Mouse (Mus musculus): ENCODE data around the gene Cfap97d2. TPM values are rescaled to one million over a fixed set of nuclear protein-coding genes. Genes with fewer than 3 reads are reported as not detected.

Gene Cfap97d2
- polyA plus RNA-seq, 1 experiment: 2.3 TPM

DNA sequence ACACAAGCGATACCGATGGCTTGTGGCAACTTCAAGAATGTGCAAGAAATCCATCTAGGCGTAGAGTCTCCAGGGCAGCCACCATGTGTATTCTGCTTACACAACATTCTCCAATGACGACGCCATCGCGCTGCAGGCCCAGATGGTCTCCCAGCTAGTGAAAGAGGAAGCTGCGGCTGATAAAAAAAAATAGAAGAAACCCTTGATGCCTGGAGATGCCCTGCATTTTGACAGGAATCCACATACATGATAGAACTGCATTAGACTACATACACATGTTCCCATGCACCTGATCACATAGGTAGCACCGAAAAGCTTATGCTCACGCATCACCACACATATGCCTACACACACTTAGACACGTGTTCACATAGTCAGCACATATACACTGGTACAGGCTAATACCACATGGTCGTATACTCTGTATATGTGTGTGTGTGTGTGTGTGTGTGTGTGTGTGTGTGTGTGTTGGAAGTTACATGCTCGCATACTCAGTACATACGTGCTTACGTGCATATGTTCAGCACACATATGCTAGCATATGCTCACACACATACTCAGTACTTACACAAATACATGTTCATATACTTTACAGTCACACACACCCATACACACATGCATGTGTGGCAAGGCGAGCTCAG is 19.9 kb upstream of the Cfap97d2 start:
- H3K4me3 ChIP-seq (ENCODE audit: insufficient read depth, low read length): no peak overlapping the region
- H3K27ac ChIP-seq (ENCODE audit: insufficient read depth, low read length): no peak overlapping the region
- H3K4me1 ChIP-seq (ENCODE audit: control insufficient read depth, insufficient read depth, low read length): no peaks in the 10 kb centered on the region
- TF ChIP-seq CTCF (IDR thresholded peaks at IDR 0.05; ENCODE audit: extremely low read depth, insufficient read depth, low read length) (no peak), POLR2A (IDR thresholded peaks at IDR 0.05; ENCODE audit: extremely low read depth, insufficient read depth, low read length) (no peak)

DNA sequence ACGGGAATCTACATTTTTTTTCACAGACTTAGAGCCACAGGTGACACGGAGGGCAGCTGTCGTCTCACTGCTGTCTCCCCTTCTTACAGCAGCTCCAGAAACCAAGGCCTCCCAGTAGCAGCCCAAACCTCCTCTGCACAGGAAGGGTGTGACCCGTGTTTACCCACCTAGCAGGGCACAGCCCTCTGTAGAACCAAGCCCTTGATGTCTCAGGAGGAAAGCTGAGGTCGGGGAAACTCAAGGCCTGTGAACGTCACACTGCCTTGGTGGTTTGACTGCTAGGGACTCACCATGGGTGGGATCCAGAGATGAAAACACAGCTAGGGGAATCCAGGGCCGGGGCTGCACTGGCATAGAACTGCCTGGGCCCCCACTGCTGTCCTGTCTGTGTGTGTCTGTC is 19.3 kb upstream of the Cfap97d2 start:
- Histone ChIP-seq H3K4me3 (ENCODE audit: insufficient read depth, low read length) (no peak overlapping the region), H3K4me1 (ENCODE audit: control insufficient read depth, insufficient read depth, low read length) (no peaks in the 10 kb centered on the region), H3K27ac (ENCODE audit: insufficient read depth, low read length) (no peak overlapping the region)
- TF ChIP-seq CTCF (IDR thresholded peaks at IDR 0.05; ENCODE audit: extremely low read depth, insufficient read depth, low read length) (no peak), POLR2A (IDR thresholded peaks at IDR 0.05; ENCODE audit: extremely low read depth, insufficient read depth, low read length) (no peak)

DNA sequence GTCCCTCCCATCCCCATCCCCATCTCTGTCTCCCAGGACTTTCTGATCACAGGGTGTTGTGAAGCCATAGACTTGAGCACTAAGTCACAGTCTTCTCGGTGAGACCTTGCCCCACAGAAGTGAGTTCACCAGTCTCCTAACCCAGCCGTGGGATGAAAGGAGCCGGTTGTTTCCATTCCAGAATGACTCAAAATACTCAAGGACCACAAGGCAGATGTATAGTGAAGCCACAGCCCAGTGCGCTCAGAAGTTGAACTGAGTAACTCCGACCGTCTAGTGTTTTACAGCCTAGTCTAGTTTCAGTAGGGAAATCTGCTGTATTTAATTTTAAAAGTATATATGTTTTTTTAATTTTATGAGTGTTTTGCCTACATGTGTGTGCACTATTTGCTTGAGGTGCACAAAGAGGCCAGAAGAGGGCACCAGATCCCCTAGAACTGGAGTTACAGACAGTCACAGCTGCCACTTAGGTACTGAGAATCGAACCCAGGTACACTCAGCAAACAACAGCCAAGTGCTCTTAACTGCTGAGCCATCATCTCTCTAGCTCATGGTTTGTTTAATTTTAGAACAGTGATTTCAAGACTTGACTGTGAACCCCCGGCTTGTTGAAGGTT is 18.5 kb upstream of the Cfap97d2 start:
- no peaks in the 10 kb centered on the region for H3K4me1 ChIP-seq (ENCODE audit: control insufficient read depth, insufficient read depth, low read length)
- H3K27ac ChIP-seq (ENCODE audit: insufficient read depth, low read length): no peak overlapping the region
- H3K4me3 ChIP-seq (ENCODE audit: insufficient read depth, low read length): no peak overlapping the region
- TF ChIP-seq CTCF (IDR thresholded peaks at IDR 0.05; ENCODE audit: extremely low read depth, insufficient read depth, low read length) (no peak), POLR2A (IDR thresholded peaks at IDR 0.05; ENCODE audit: extremely low read depth, insufficient read depth, low read length) (no peak)

DNA sequence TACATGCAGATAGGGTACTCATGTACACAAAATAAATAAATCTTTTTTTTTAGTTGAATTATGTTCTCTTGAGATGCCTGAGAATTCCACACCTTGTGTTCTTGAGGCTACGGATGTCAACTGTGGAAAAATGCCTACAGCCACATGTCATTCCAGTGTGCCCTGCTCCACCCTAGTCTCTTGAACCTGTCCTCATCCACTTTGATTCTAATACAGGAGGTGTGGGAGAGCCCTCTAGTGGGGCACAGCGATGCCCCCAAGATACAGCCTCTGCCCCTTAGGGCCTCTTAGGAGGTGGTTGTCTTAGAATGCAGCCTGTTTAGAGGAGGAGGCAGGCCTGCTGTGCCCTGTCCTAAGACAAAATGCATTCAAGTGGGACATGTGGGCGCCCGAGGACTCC is 17.7 kb upstream of the Cfap97d2 start:
- TF ChIP-seq CTCF (IDR thresholded peaks at IDR 0.05; ENCODE audit: extremely low read depth, insufficient read depth, low read length): no peak
- H3K4me1 ChIP-seq (ENCODE audit: control insufficient read depth, insufficient read depth, low read length): no peaks in the 10 kb centered on the region; the same call in 1 of the 2 replicates

DNA sequence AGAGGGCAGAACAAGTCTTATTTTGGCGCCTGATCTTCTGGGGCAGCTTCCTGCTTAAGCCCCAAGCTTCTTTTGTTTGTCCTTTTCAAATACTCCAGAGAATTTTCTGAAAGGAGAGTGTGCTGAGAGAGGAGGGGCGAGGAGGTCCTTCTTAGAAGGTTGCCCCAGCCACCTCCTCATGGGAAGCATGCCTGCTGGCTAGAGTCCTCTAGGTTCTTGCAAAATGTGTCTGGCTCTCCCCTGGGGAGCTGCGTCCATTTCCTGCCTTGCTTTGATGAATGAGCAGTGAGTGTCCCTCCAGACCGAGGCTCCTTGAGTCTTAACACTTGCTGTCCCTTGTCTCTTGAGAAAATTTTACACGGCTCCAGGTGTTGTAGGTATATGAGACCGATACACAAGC is 17.2 kb upstream of the Cfap97d2 start:
- TF ChIP-seq POLR2A (IDR thresholded peaks at IDR 0.05; ENCODE audit: extremely low read depth, insufficient read depth, low read length): no peak
- TF ChIP-seq CTCF (IDR thresholded peaks at IDR 0.05; ENCODE audit: extremely low read depth, insufficient read depth, low read length): no peak
- Histone ChIP-seq H3K4me1 (ENCODE audit: control insufficient read depth, insufficient read depth, low read length) (no peaks in the 10 kb centered on the region; the same call in 1 of the 2 replicates), H3K4me3 (ENCODE audit: insufficient read depth, low read length) (no peak overlapping the region), H3K27ac (ENCODE audit: insufficient read depth, low read length) (no peak overlapping the region)

More for the DNA sequence above, 17.7 kb upstream of the Cfap97d2 start:
- no peak overlapping the region for H3K27ac ChIP-seq (ENCODE audit: insufficient read depth, low read length)
- H3K4me3 ChIP-seq (ENCODE audit: insufficient read depth, low read length): no peak overlapping the region

DNA sequence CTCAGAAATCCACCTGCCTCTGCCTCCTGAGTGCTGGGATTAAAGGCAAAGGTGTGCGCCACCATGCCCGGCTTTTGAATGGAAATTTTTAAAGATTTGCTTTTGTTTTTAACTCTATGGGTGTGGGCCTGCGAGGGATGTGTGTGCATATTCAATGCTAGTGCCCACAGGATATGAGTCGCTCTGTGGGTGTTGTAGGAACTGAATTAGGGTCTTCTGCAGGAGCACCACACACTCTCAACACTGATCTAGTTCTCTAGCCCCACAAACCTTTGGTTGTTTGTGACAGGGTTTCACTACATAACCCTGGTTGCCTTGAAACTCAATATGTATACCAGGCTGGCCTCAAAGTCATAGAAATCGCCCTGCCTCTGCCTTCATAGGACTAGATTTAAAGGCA is 16.4 kb upstream of the Cfap97d2 start:
- Histone ChIP-seq H3K4me3 (ENCODE audit: insufficient read depth, low read length) (no peak overlapping the region), H3K4me1 (ENCODE audit: control insufficient read depth, insufficient read depth, low read length) (no peaks in the 10 kb centered on the region; the same call in 1 of the 2 replicates), H3K27ac (ENCODE audit: insufficient read depth, low read length) (no peak overlapping the region)
- no peak for TF ChIP-seq CTCF (IDR thresholded peaks at IDR 0.05; ENCODE audit: extremely low read depth, insufficient read depth, low read length)
- TF ChIP-seq POLR2A (IDR thresholded peaks at IDR 0.05; ENCODE audit: extremely low read depth, insufficient read depth, low read length): no peak

DNA sequence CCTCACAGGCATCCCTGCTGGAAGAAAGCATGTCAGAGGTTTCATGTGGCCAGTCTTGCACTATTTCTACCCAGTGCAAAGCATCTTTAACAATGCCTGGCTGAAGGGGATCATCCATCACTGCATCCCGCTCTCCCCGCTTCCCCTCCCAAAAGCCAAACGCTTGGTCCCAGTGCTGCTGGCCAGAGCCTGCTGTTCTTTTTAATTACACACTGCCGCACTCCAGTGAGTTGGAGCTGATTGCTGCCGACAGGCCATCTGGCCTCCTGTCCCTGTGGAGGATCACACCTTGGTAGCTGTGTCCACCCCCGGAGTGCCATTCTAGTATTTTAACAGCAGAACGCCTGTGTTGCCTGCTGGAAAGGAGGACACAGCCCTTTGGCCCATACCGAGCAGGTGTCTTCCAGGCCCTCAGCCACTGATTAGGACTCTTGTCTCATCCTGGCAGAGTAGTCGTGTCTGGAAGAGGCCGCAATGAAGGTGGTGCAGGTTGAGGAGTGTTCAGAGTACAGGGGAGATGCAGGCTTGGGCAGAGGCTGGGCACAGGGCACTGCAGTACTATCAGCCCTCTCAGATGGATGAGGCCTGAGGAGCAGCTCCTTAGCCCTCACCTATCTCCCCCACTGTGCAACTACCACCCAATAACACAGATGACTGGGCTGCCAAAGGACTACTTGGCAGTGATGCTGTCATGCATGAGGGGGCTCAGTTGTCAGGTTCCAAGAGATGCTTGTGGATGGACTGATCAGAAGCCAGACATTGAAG is 13.2 kb upstream of the Cfap97d2 start:
- Histone ChIP-seq H3K27ac (ENCODE audit: insufficient read depth, low read length) (no peak overlapping the region), H3K4me1 (ENCODE audit: control insufficient read depth, insufficient read depth, low read length) (peaks cover 2% of the 10 kb centered on the region), H3K4me3 (ENCODE audit: insufficient read depth, low read length) (no peak overlapping the region)
- TF ChIP-seq CTCF (IDR thresholded peaks at IDR 0.05; ENCODE audit: extremely low read depth, insufficient read depth, low read length) (no peak), POLR2A (IDR thresholded peaks at IDR 0.05; ENCODE audit: extremely low read depth, insufficient read depth, low read length) (no peak)

DNA sequence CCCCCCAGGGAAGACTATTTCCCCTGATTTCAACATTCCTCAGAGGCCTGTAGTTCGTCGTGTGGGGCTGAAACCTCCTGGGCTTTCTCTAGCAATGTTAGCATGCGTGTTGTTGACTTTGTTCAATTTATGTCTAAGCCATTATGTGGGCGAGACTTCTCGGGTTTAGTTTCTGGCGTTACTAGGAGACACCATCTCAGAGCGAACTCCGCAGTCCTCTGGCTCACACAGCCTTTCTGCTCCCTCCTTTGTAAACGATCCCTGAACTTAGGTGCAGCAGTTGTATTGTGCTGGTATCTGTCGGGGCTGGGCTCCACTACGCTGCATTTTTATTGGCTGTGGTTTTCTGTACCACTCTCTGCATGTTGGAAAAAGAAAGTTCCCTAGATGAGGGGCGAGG is 11.0 kb upstream of the Cfap97d2 start:
- TF ChIP-seq POLR2A (IDR thresholded peaks at IDR 0.05; ENCODE audit: extremely low read depth, insufficient read depth, low read length): no peak
- TF ChIP-seq CTCF (IDR thresholded peaks at IDR 0.05; ENCODE audit: extremely low read depth, insufficient read depth, low read length): no peak
- H3K4me1 ChIP-seq (ENCODE audit: control insufficient read depth, insufficient read depth, low read length): peaks cover 2% of the 10 kb centered on the region
- H3K27ac ChIP-seq (ENCODE audit: insufficient read depth, low read length): no peak overlapping the region
- H3K4me3 ChIP-seq (ENCODE audit: insufficient read depth, low read length): no peak overlapping the region

DNA sequence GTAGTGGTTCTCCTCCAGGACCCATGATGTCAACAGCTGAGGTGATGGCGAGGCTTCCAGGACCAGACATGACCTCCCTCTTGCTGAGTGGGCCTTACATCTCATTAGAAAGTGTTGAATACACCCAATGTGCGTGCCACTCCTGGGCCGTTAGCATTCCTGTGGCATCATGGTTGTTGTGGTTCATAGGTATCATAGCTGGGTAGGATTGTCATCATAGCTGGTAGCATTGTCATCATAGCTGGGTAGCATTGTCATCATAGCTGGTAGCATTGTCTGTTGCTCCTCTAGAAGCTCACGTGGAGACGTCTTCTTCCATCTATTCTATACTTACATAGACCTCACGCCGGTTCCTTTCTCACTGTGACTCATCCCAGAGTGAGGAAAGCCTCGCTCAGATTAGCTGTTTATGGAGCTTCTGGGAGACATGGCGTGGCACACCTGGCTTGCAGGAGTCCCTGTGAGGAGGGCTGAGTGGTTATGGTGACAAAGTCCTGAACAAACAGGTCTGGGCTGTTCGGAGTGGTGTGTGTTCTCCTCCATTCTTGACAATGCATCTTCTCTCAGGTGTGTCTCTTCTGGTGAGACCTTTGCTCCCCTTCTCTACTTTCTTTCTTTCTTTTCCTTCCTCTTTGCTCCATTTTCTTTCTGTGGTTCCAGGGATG is 10.4 kb upstream of the Cfap97d2 start:
- TF ChIP-seq POLR2A (IDR thresholded peaks at IDR 0.05; ENCODE audit: extremely low read depth, insufficient read depth, low read length) (no peak), CTCF (IDR thresholded peaks at IDR 0.05; ENCODE audit: extremely low read depth, insufficient read depth, low read length) (no peak)
- H3K27ac ChIP-seq (ENCODE audit: insufficient read depth, low read length): no peak overlapping the region
- peaks cover 2% of the 10 kb centered on the region for H3K4me1 ChIP-seq (ENCODE audit: control insufficient read depth, insufficient read depth, low read length)
- no peak overlapping the region for H3K4me3 ChIP-seq (ENCODE audit: insufficient read depth, low read length)
